Mouse (Mus musculus) E14TG2a.4 (cell line): ENCODE results near the gene Nudt22.

Source experiments
- CTCF ChIP-seq: conservative IDR thresholded peaks from 2 replicates; pipeline ENCODE4 v1.5.1; 2014; ENCODE audit warnings: low read length
- POU5F1 ChIP-seq: IDR thresholded peaks from 2 replicates; pipeline ENCODE4 v1.6.1; 2014; ENCODE audit warnings: low read length, borderline replicate concordance

DNA sequence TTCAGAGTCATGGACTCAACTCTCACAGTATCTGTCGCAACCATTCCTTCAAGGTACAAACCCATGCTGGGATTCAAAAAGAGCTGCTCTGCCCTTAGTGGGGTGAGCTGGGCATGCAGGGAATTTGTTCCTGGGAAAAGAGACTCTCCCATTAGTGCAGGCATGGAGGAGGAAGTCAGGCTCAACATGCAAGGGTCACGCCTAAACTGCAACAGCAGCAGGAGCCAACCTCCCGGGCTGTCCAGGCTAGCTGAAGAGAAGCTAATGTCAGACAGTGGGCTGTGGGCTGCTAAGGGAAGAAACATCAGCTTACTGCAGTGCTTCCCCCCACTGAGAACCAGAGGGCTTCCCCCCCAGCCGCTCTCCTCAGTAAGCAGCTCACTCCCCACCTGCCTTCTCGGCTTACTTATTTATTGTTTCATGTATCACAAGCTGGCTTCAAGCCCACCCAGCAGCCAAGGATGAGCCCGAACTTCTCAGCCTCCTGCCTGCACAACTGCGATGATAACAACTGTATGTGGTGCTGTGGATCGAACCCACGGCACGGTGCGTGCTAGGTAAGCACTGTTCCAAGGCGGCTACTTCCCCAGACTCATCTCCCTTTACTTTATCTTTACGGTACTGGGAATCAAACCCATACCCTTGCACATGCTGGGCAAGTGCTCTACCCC is 23.5 kb downstream of the Nudt22 start:
- TF ChIP-seq CTCF, result no peak
- TF ChIP-seq POU5F1, result no peak
